In genomic region chr2:83814009-83814408, GRCm38 (mm10) we compare ENCODE assay signal across 9 mouse cellular contexts. TPM values are rescaled to one million over a fixed set of nuclear protein-coding genes. Genes with fewer than 3 reads are reported as not detected.
DNase-seq lines count a peak whose midpoint lies in the region; ATAC-seq and TF ChIP-seq lines count a peak whose summit lies in the region.
"Had no signal": no experiment of that assay in that cellular context is flagged by ENCODE, and none has a peak within 500 bp of the region (broad histone marks: within the 10 kb centered on the region; RNA-seq: fewer than 3 reads in every experiment).

No protein-coding gene starts in this region.

- H3K4me1 ChIP-seq in cortical plate, adult 2 months (ENCODE audit: control insufficient read depth, insufficient read depth, low read length): peaks cover 14% of the 10 kb centered on the region
- H3K4me1 ChIP-seq in limb, embryonic 15.5 days: peaks cover 11% of the 10 kb centered on the region
- no peaks in the 10 kb centered on the region for H3K4me1 ChIP-seq in stomach, embryonic 14.5 days (ENCODE audit: control insufficient read depth, insufficient read depth, low read length)
- H3K4me1 ChIP-seq in thymus, adult 2 months (replicated peaks; ENCODE audit: control insufficient read depth, insufficient read depth, low read length): peaks cover 5% of the 10 kb centered on the region; the same call in 1 of the 2 replicates

- intact Hi-C loops in gastrocnemius, postnatal 36 days (cut with DNase I): no loop called here

- H3K27ac ChIP-seq in cortical plate, adult 2 months (ENCODE audit: insufficient read depth, low read length): peak overlapping the region; percentile 96
- H3K27ac ChIP-seq in limb, embryonic 15.5 days: no peak overlapping the region
- no peak overlapping the region for H3K27ac ChIP-seq in stomach, embryonic 14.5 days (ENCODE audit: low read length)
- no peak overlapping the region for H3K27ac ChIP-seq in thymus, adult 2 months (ENCODE audit: control insufficient read depth, insufficient read depth, low read length)

- no peaks in the 10 kb centered on the region for H3K36me3 ChIP-seq in limb, embryonic 15.5 days
- no peaks in the 10 kb centered on the region for H3K36me3 ChIP-seq in stomach, embryonic 14.5 days (ENCODE audit: control insufficient read depth, insufficient read depth, low read length)
- H3K36me3 ChIP-seq in thymus, adult 2 months (ENCODE audit: control insufficient read depth, insufficient read depth, low read length): no peaks in the 10 kb centered on the region

- WGBS in limb, embryonic 15.5 days: 42% methylated on average over 6 of the region's 6 CpGs
- 33% methylated on average over 6 of the region's 6 CpGs for WGBS in stomach, embryonic 14.5 days
- 77% methylated on average over 6 of the region's 6 CpGs for WGBS in thymus, adult 2 months

- peak overlapping the region; percentile 87; the same call in 1 of the 2 replicates for H3K4me2 ChIP-seq in limb, embryonic 15.5 days
- H3K4me2 ChIP-seq in stomach, embryonic 14.5 days (replicated peaks; ENCODE audit: low read depth, low read length): peak overlapping the region; percentile 80

- no peak overlapping the region for H3K9ac ChIP-seq in limb, embryonic 15.5 days
- no peak overlapping the region for H3K9ac ChIP-seq in stomach, embryonic 14.5 days (replicated peaks; ENCODE audit: low read depth, low read length)

- ATAC-seq in limb, embryonic 15.5 days (ENCODE audit: insufficient number of reproducible peaks, low FRiP score, low TSS enrichment, low read depth): no peak
- ATAC-seq in stomach, embryonic 14.5 days (ENCODE audit: insufficient number of reproducible peaks, insufficient read depth, low FRiP score, low read depth): no peak
- no peak for ATAC-seq in megakaryocyte progenitor cell, adult 5-6 weeks (replicated peaks; ENCODE audit: poor library complexity)

- peak overlapping the region; percentile 98 for H3K4me3 ChIP-seq in cortical plate, adult 2 months (ENCODE audit: insufficient read depth, low read length)
- H3K4me3 ChIP-seq in limb, embryonic 15.5 days: peak overlapping the region; percentile 72; the same call in 1 of the 2 replicates
- peak overlapping the region; percentile 80; the same call in 1 of the 2 replicates for H3K4me3 ChIP-seq in stomach, embryonic 14.5 days (ENCODE audit: low read depth, low read length)
- no peak overlapping the region for H3K4me3 ChIP-seq in thymus, adult 2 months (ENCODE audit: control insufficient read depth, insufficient read depth, low read length)
- H3K4me3 ChIP-seq: erythroblast, embryonic 14.5 days had no signal

- DNase-seq in layer of hippocampus, adult 11-12 months (ENCODE audit: low spot score): peak; percentile 64
- DNase-seq in layer of hippocampus, postnatal 25 days (ENCODE audit: extremely low spot score in 1 of 2, low spot score in 1 of 2): no peak
- DNase-seq in gastrocnemius, postnatal 36 days: peak; percentile 13 to 18
- DNase-seq in thymus, adult 2 months: no peak

- H3K27me3 ChIP-seq in limb, embryonic 15.5 days: no peaks in the 10 kb centered on the region
- H3K27me3 ChIP-seq in stomach, embryonic 14.5 days (ENCODE audit: control insufficient read depth, insufficient read depth, low read length): no peaks in the 10 kb centered on the region
- peaks cover 6% of the 10 kb centered on the region; the same call in 1 of the 2 replicates for H3K27me3 ChIP-seq in thymus, adult 2 months (ENCODE audit: control insufficient read depth, insufficient read depth, low read length)

- no peak for TF ChIP-seq CTCF in cortical plate, adult 2 months (IDR thresholded peaks at IDR 0.05; ENCODE audit: extremely low read depth, insufficient read depth, low read length)
- TF ChIP-seq CTCF in thymus, adult 2 months (IDR thresholded peaks at IDR 0.05; ENCODE audit: borderline replicate concordance, control insufficient read depth, extremely low read depth, insufficient read depth, low read length, poor library complexity): no peak

- no peak for TF ChIP-seq POLR2A in cortical plate, adult 2 months (IDR thresholded peaks at IDR 0.05; ENCODE audit: extremely low read depth, insufficient read depth, low read length)
- TF ChIP-seq POLR2A in thymus, adult 2 months (IDR thresholded peaks at IDR 0.05; ENCODE audit: control insufficient read depth, extremely low read depth, insufficient read depth, low read length, poor library complexity): no peak

- no peaks in the 10 kb centered on the region for H3K9me3 ChIP-seq in limb, embryonic 15.5 days
- no peaks in the 10 kb centered on the region for H3K9me3 ChIP-seq in stomach, embryonic 14.5 days (ENCODE audit: control insufficient read depth, low read depth, low read length)

RNA-seq across cellular contexts. Expression of gene Fam171b, which starts 1.6 kb away (rescaled TPM):
- 100 to 1,000 TPM; 200 to 203 TPM for total RNA-seq in layer of hippocampus, postnatal 25 days (2021)
- 123 and 131 TPM in 2 replicates for polyA plus RNA-seq in cortical plate, adult 2 months (2012; rRNA removed)
- 1 to 10 TPM in 1 of 2 experiments, under 1 TPM in 1; 0.84 to 1.6 TPM for total RNA-seq in gastrocnemius, postnatal 36 days (2021)
- 12.1 and 13.3 TPM in 2 replicates for polyA plus RNA-seq in limb, embryonic 15.5 days (2015; fragmentation: Nextera tagmentation; extraction: Ambion mirVana)
- 21.9 and 22.8 TPM in 2 replicates for polyA plus RNA-seq in stomach, embryonic 14.5 days (2014; fragmentation: Nextera tagmentation; extraction: Ambion mirVana)
- total RNA-seq in megakaryocyte progenitor cell, adult 5-6 weeks (2015): not detected in 2 replicates
- not detected in 2 replicates for total RNA-seq in megakaryocyte progenitor cell, adult 5-6 weeks (2017)
- 0.14 and 0.27 TPM in 2 replicates for polyA plus RNA-seq in thymus, adult 2 months (2012; rRNA removed)
- polyA plus RNA-seq: erythroblast, embryonic 14.5 days had no signal

Comparison
In these comparisons a context has a peak if more than half of its experiments do, and no peak if none do; other contexts are left out.
1. DNase-seq: peak in layer of hippocampus, adult 11-12 months (single experiment) and gastrocnemius, postnatal 36 days (2 of 2); none in layer of hippocampus, postnatal 25 days (0 of 2) and thymus, adult 2 months (single experiment).
2. RNA of gene Fam171b, which starts 1.6 kb away (polyA plus RNA-seq): 123 to 131 TPM in cortical plate, adult 2 months, 21.9 to 22.8 TPM in stomach, embryonic 14.5 days and 12.1 to 13.3 TPM in limb, embryonic 15.5 days; 0.14 to 0.27 TPM in thymus, adult 2 months; every median in the first group is over 10 times any median in the second.